Mouse (Mus musculus): ENCODE measurements around the gene Pdzd2.

Gene Pdzd2

DNA sequence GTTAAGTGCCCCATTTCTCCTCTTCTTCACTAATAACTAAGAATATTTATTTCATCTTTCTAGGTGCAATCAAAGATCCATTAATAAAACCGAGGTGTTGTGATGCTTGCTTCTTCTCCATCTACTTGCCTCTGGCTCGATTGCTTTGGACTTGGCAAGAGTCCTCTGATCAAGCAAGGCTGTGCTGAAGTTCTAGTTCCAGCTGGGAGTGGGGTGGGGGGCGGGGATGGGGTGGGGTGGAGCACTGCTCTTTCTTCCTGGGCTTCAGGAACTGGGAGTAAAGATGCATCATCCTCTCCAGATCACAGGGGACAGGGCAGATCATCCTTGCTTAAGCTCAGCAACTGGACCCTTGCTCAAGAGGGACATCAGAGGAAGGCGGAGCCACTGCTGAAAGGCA lies 5.5 kb downstream of the Pdzd2 start:
- no peak for DNase-seq (ENCODE audit: low read depth, low spot score)

GRCm38 (mm10) chr15:12732613-12733012 lies 7.1 kb downstream of the Pdzd2 start:
- DNase-seq (ENCODE audit: low read depth, low spot score): no peak

DNA sequence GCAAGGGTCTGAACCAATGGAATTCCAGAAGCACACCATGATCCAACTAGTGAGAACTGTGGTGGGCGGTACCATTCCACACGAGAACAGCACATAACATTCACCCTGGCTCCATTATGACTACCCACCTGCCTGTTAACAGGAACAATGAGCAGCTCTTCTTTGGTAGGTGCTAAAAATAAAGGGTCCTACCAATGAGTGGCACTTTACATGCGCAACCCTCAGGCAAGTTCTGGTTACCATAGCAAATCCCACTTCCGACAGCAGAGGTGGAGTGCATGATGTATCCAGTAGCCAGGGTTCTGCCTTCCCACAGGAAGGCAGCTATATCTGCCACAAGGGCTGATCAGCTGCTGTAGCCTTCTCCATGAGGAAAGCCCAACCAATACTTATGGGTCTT lies 11.3 kb downstream of the Pdzd2 start:
- no peak for DNase-seq (ENCODE audit: low read depth, low spot score)

DNA sequence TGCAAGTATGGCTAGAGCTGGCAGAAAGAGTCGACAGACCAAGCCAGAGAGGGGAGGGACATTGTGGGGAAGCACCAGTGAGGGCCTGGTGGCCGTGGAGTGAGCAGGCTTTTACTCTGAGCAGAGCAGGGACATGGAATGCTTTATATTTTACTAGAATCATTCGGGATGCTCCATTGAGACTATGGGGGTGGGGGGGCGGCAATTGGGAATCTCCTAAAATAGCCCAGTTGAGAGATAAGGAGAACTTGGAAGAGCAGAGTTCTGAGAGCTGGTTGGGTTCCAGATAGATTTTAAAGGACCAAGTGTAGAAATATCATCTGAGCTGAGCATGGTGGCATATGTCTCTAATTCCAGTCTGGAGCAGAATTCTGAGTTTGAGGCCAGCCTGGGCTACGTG lies 14.5 kb downstream of the Pdzd2 start:
- no peak for DNase-seq (ENCODE audit: low read depth, low spot score)

GRCm38 (mm10) chr15:12721684-12722500 lies 17.8 kb downstream of the Pdzd2 start:
- DNase-seq (ENCODE audit: low read depth, low spot score): no peak

DNA sequence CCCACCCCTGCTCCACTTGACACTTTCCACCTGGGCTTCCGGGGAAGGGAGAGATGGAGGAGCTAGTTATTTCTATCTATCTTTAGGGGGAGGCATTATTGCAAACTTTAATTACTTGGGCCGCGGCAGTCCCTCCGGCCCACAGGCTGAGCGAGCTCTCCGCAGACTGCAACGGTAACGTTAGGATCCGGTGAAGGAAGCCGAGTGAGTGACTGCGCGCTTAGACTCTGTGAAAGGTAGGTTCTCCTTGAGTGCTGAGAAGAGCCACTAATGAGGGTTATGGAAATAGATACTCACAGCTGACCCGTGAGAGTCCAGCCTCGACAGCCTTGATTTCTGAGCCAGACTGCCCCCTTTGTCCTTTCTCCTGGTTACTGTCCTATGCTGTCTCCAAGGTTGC lies 20.9 kb downstream of the Pdzd2 start:
- DNase-seq (ENCODE audit: low read depth, low spot score): no peak

- DNase-seq (ENCODE audit: low read depth, low spot score): no peak
Measured at GRCm38 (mm10) chr15:12717410-12717809, 22.3 kb downstream of the Pdzd2 start.

GRCm38 (mm10) chr15:12716881-12717280 lies 22.8 kb downstream of the Pdzd2 start:
- DNase-seq (ENCODE audit: low read depth, low spot score): no peak

GRCm38 (mm10) chr15:12714322-12714721 lies 25.4 kb downstream of the Pdzd2 start:
- DNase-seq (ENCODE audit: low read depth, low spot score): no peak

DNA sequence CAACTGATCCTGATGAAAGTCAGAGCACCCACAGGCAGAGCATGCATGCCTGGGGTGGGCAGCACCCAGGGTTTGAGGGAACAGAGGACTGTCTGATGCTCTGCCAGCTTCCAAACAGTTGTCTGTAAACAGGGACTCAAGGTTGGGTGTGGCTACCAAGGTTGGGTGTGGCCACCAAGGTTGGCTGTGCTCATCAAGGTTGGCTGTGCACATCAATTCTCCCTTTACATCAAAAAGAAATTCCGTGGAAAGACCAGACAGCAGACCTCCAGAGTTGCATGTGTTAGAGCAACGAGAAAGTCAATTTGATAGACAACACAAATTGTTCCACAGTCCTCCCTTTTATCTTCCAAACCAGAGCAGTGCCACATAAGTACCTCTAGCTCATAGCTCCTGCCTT lies 26.5 kb downstream of the Pdzd2 start:
- DNase-seq (ENCODE audit: low read depth, low spot score): no peak

DNA sequence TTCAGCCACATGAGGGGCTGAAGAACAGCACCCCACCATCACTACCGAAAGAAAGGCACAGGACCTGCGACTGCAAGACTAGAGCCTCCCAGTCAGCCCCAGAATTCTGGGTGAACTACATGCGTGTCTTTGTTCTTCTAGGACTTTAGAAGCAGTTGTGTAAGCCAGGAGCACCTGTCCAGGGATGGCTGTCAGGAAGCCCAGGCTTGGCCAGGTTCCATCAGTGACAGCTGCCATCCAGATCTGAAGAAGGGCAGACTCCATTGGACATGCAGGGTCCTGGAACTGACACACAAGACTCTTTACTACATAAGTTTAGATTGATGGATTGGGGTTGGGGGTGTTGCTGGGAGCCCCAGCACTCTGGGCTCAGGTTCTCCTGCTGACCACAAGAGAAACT lies 29.7 kb downstream of the Pdzd2 start:
- no peak for DNase-seq (ENCODE audit: low read depth, low spot score)

DNA sequence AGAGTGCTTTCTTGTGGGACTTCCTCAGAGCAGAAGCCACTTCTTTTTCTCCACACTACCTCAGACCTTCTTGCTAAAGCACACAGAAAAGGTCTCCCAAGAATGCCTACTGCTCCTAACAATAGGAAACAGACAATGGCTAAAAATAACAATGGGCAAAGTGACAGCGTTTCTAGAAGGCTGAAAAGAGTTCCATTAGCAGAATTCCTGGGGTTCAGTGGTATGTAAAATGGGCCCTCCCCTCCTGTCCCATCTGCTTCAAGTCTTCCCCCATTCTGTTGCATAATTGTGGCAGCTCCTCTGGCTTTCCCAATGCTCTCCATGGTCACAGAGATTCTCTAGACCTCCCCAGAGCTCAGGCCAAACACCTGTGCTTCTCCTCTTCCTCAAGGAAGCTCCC lies 31.4 kb downstream of the Pdzd2 start:
- no peak for DNase-seq (ENCODE audit: low read depth, low spot score)

DNA sequence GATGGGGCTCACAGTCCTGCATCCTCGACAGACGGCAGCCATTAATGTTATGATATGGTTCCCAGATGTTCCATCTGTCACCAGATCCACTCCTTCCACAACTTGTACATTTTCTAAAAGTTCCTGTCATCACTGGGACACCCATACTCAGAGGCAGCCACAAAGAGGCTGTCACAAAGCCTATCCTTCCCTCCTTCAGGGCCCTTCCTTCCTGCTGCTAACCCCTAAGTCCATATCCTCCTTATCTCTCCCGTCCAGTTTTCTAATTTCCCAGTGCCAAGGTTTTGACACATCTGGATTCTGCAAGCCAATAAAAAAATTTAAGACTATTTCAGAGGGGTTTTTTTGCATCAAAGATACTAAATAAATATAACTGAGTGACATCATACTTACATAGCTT lies 32.8 kb downstream of the Pdzd2 start:
- DNase-seq (ENCODE audit: low read depth, low spot score): no peak

DNA sequence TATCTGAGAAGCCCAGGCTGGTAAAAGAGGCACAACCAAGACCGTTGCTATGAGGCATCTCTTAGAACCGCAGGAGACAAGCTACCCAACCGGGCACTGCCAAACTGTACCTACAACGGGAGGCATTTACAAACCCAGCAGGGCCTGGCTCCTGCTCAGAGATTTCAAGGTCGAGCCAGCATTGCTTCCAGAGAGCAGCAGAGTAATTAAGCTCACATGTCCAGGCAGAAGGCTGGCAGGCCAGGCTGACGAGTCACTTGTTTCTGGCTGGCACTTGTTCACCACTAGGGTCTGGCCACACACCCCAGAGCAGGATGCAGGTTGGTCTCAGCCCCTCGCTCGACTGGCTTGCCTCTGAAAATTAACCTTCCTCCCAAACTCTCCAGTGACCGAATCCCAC lies 39.4 kb downstream of the Pdzd2 start:
- no peak for DNase-seq (ENCODE audit: low read depth, low spot score)

DNA sequence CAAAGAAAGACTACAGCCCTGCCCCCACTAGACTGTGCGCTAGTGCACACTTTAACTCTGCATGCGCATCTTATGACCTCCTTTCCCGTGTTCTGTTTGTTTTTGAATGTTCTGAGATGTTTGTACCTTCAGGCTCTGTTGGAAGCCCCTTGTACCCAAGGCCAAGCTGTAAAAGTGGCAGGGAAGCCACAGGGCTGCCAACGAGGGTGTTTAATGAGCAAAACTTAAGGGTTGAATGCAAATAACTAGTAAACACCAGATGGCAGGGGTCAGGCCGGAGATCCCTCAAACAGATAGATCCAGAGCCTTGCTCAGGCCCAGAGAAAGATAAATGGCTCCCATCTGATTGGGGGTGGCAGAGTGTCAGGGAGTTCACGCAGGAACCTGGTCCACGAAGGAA lies 42.0 kb downstream of the Pdzd2 start:
- no peak for DNase-seq (ENCODE audit: low read depth, low spot score)

GRCm38 (mm10) chr15:12696889-12697288 lies 42.8 kb downstream of the Pdzd2 start:
- no peak for DNase-seq (ENCODE audit: low read depth, low spot score)

- no peak for DNase-seq (ENCODE audit: low read depth, low spot score)
Measured at GRCm38 (mm10) chr15:12689716-12690381, 49.9 kb downstream of the Pdzd2 start.

DNA sequence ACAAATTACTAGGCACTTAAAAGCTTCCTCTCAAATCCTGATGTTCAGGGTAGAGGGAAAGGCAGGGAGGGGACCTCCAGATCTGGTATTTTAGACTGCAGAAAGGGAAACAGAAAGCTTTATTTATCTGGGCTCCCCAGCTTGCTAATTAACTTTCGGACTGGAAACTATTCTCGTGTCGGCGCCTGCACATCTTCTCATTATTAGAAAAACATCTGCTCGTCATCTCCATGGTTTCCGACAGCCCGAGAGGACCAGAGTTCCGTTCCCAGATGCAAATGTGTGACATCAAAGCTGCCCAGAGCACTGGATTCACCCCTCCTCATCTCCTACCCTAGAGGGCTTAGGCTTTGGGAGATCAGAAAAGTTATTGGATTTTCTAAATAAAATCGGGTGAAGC lies 57.2 kb downstream of the Pdzd2 start:
- DNase-seq (ENCODE audit: low read depth, low spot score): no peak

DNA sequence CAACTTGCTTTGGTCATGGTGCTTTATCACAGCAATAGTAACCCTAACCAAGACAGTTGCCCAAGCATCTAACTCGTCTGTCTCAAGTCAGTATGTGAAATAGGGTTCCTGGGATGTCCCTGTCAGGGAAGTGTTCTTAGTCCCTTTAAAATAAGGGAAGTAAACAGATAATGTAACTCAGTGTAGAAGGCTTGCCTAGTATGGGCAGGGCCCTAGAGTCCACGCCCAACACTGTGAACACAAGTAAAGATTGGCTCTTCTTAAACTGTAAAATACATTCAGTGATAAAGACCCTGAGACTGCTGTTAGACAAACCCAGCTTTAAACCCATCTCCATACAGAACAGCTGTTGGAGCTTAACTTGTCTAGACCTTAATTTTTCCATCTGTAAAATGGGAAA lies 57.8 kb downstream of the Pdzd2 start:
- no peak for DNase-seq (ENCODE audit: low read depth, low spot score)

- DNase-seq (ENCODE audit: low read depth, low spot score): no peak
Measured at GRCm38 (mm10) chr15:12680750-12681149, 59.0 kb downstream of the Pdzd2 start.

- no peak for DNase-seq (ENCODE audit: low read depth, low spot score)
Measured at GRCm38 (mm10) chr15:12679996-12680395, 59.7 kb downstream of the Pdzd2 start.

GRCm38 (mm10) chr15:12678540-12679112 lies 61.1 kb downstream of the Pdzd2 start:
- DNase-seq (ENCODE audit: low read depth, low spot score): no peak

DNA sequence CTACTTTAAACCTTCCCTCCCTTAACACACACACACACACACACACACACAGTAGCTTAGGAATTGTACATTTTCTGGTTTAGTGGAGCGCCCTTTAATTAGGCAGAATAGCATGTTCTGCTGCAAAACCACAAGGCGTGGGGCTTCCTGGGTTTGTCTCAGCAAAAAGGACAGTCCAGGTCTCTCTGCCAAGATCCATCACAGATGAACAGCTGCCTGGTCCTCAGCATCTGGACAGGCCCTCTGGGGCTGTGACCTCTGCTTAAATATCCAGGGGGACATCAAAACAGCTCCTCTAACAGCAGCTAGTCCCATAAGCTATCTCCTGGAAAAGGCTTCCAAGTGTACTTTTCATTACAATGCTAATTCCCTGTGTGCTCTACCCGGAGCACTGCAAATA lies 64.4 kb downstream of the Pdzd2 start:
- DNase-seq (ENCODE audit: low read depth, low spot score): no peak

Measured in CD4-positive helper T cell, adult 2 months (primary cell).